Mouse (Mus musculus): ENCODE results near the gene Pdzd8.

Gene Pdzd8

DNA sequence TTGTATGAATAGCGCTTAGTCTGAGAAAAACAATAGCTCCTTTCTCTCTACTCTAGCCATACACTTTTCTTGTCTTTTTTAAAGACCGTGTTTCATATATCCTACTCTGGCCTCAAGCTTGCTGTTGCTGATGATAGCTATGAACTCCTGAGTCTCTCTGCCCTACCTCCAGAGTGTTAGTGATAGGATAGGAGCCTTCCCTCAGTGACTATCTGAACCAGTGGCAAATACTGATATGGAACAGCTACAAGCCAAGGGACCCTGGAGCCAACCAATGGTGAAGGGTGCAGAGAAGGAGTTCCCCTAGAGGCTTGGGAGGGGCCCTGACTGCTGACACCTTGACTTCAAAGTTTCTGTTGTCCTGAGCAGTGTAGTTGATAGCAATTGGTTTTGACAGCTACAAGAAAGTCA lies 14.9 kb upstream of the Pdzd8 start:
- TF ChIP-seq CTCF (conservative IDR thresholded peaks at IDR 0.05; ENCODE audit: low read length), result no peak
- no peak for TF ChIP-seq NANOG (IDR thresholded peaks at IDR 0.05; ENCODE audit: borderline replicate concordance, low read length)
- TF ChIP-seq POU5F1 (IDR thresholded peaks at IDR 0.05; ENCODE audit: borderline replicate concordance, low read length), result no peak
- no peaks in the 10 kb centered on the region for H3K36me3 ChIP-seq (ENCODE audit: insufficient read depth, low read length)
- peaks cover 13% of the 10 kb centered on the region; the same call in 1 of the 2 replicates for H3K27me3 ChIP-seq (ENCODE audit: insufficient read depth, low read length)

DNA sequence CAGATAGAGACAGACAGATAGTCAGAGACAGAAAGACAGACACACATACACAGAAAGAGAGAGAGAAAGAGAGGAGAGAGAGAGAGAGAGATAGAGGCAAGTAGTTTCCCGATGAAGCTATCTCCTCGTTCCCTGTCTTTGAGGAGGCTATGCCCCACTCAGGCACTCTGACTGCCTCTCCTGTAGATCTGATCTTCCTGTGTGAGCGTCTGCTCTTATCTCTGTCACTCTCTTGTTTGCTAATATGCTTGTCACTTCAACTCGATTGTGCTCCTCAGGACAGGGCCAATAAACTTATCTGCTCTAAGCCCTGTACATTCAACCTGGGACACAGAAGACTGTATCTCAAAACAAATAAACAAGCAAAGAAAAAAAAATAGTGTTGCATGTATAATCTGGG lies 13.6 kb upstream of the Pdzd8 start:
- H3K27me3 ChIP-seq (ENCODE audit: insufficient read depth, low read length), result peaks cover 20% of the 10 kb centered on the region; the same call in 1 of the 2 replicates
- H3K36me3 ChIP-seq (ENCODE audit: insufficient read depth, low read length), result no peaks in the 10 kb centered on the region
- no peaks in the 10 kb centered on the region for H3K9me3 ChIP-seq (ENCODE audit: low read length)
- TF ChIP-seq CTCF (conservative IDR thresholded peaks at IDR 0.05; ENCODE audit: low read length) (no peak), NANOG (IDR thresholded peaks at IDR 0.05; ENCODE audit: borderline replicate concordance, low read length) (no peak), POU5F1 (IDR thresholded peaks at IDR 0.05; ENCODE audit: borderline replicate concordance, low read length) (no peak)
- no peak overlapping the region for H3K4me3 ChIP-seq (replicated peaks; ENCODE audit: low read length)
- no peaks in the 10 kb centered on the region for H3K4me1 ChIP-seq (replicated peaks; ENCODE audit: low read depth, low read length)

More for the DNA sequence above, 14.9 kb upstream of the Pdzd8 start:
- Histone ChIP-seq H3K9me3 (ENCODE audit: low read length) (no peaks in the 10 kb centered on the region), H3K4me3 (replicated peaks; ENCODE audit: low read length) (no peak overlapping the region), H3K4me1 (replicated peaks; ENCODE audit: low read depth, low read length) (0 out of 2 replicates have a peak, but pooled peaks cover 4% of the 10 kb centered on the region)

DNA sequence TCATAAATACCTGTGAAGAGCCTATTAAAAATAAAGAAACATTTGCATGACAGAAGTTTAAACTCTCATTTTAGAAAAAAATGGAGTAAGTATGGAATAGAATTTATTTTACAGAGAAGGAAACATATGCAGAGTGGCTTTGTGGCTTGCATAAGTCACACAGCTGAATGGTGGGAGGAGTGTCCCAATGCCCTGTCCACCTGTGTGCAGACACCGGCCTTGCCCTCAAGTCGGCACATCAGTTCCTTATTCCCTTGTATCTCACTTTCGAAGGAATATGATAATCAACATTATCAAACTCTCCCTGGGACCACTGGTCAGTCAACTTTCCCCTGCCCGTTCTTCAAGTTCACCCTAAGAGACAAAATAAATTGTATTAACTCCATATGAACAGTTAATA lies 12.3 kb upstream of the Pdzd8 start:
- Histone ChIP-seq H3K36me3 (ENCODE audit: insufficient read depth, low read length) (no peaks in the 10 kb centered on the region), H3K4me1 (replicated peaks; ENCODE audit: low read depth, low read length) (no peaks in the 10 kb centered on the region), H3K4me3 (replicated peaks; ENCODE audit: low read length) (no peak overlapping the region), H3K27me3 (ENCODE audit: insufficient read depth, low read length) (peaks cover 26% of the 10 kb centered on the region), H3K9me3 (ENCODE audit: low read length) (no peaks in the 10 kb centered on the region)
- TF ChIP-seq NANOG (IDR thresholded peaks at IDR 0.05; ENCODE audit: borderline replicate concordance, low read length) (no peak), CTCF (conservative IDR thresholded peaks at IDR 0.05; ENCODE audit: low read length) (no peak), POU5F1 (IDR thresholded peaks at IDR 0.05; ENCODE audit: borderline replicate concordance, low read length) (no peak)

- Histone ChIP-seq H3K36me3 (ENCODE audit: insufficient read depth, low read length) (no peaks in the 10 kb centered on the region), H3K4me3 (replicated peaks; ENCODE audit: low read length) (no peak overlapping the region), H3K9me3 (ENCODE audit: low read length) (no peaks in the 10 kb centered on the region), H3K4me1 (replicated peaks; ENCODE audit: low read depth, low read length) (no peaks in the 10 kb centered on the region), H3K27me3 (ENCODE audit: insufficient read depth, low read length) (peaks cover 30% of the 10 kb centered on the region)
- TF ChIP-seq CTCF (conservative IDR thresholded peaks at IDR 0.05; ENCODE audit: low read length), result no peak
- no peak for TF ChIP-seq POU5F1 (IDR thresholded peaks at IDR 0.05; ENCODE audit: borderline replicate concordance, low read length)
- TF ChIP-seq NANOG (IDR thresholded peaks at IDR 0.05; ENCODE audit: borderline replicate concordance, low read length), result no peak
Observed at GRCm38 (mm10) chr19:59356843-59357595, 11.4 kb upstream of the Pdzd8 start.

GRCm38 (mm10) chr19:59356388-59356787 lies 10.8 kb upstream of the Pdzd8 start:
- no peak for TF ChIP-seq CTCF (conservative IDR thresholded peaks at IDR 0.05; ENCODE audit: low read length)
- no peak for TF ChIP-seq NANOG (IDR thresholded peaks at IDR 0.05; ENCODE audit: borderline replicate concordance, low read length)
- no peak for TF ChIP-seq POU5F1 (IDR thresholded peaks at IDR 0.05; ENCODE audit: borderline replicate concordance, low read length)
- Histone ChIP-seq H3K27me3 (ENCODE audit: insufficient read depth, low read length) (peaks cover 33% of the 10 kb centered on the region), H3K4me1 (replicated peaks; ENCODE audit: low read depth, low read length) (no peaks in the 10 kb centered on the region), H3K36me3 (ENCODE audit: insufficient read depth, low read length) (no peaks in the 10 kb centered on the region), H3K9me3 (ENCODE audit: low read length) (no peaks in the 10 kb centered on the region), H3K4me3 (replicated peaks; ENCODE audit: low read length) (no peak overlapping the region)

- Histone ChIP-seq H3K4me3 (replicated peaks; ENCODE audit: low read length) (no peak overlapping the region), H3K9me3 (ENCODE audit: low read length) (no peaks in the 10 kb centered on the region), H3K27me3 (ENCODE audit: insufficient read depth, low read length) (peaks cover 36% of the 10 kb centered on the region), H3K36me3 (ENCODE audit: insufficient read depth, low read length) (no peaks in the 10 kb centered on the region), H3K4me1 (replicated peaks; ENCODE audit: low read depth, low read length) (no peaks in the 10 kb centered on the region)
- no peak for TF ChIP-seq POU5F1 (IDR thresholded peaks at IDR 0.05; ENCODE audit: borderline replicate concordance, low read length)
- no peak for TF ChIP-seq NANOG (IDR thresholded peaks at IDR 0.05; ENCODE audit: borderline replicate concordance, low read length)
- no peak for TF ChIP-seq CTCF (conservative IDR thresholded peaks at IDR 0.05; ENCODE audit: low read length)
Observed at GRCm38 (mm10) chr19:59354906-59355305, 9.3 kb upstream of the Pdzd8 start.

- peaks cover 53% of the 10 kb centered on the region for H3K27me3 ChIP-seq (ENCODE audit: insufficient read depth, low read length)
- H3K4me1 ChIP-seq (replicated peaks; ENCODE audit: low read depth, low read length), result no peaks in the 10 kb centered on the region
- no peaks in the 10 kb centered on the region for H3K9me3 ChIP-seq (ENCODE audit: low read length)
- TF ChIP-seq CTCF (conservative IDR thresholded peaks at IDR 0.05; ENCODE audit: low read length), result no peak
- TF ChIP-seq POU5F1 (IDR thresholded peaks at IDR 0.05; ENCODE audit: borderline replicate concordance, low read length), result no peak
- TF ChIP-seq NANOG (IDR thresholded peaks at IDR 0.05; ENCODE audit: borderline replicate concordance, low read length), result no peak
- no peaks in the 10 kb centered on the region for H3K36me3 ChIP-seq (ENCODE audit: insufficient read depth, low read length)
- no peak overlapping the region for H3K4me3 ChIP-seq (replicated peaks; ENCODE audit: low read length)
Observed at GRCm38 (mm10) chr19:59352760-59353159, 7.2 kb upstream of the Pdzd8 start.

- no peaks in the 10 kb centered on the region for H3K9me3 ChIP-seq (ENCODE audit: low read length)
- H3K4me1 ChIP-seq (replicated peaks; ENCODE audit: low read depth, low read length), result peaks cover 9% of the 10 kb centered on the region
- no peaks in the 10 kb centered on the region for H3K36me3 ChIP-seq (ENCODE audit: insufficient read depth, low read length)
- H3K27me3 ChIP-seq (ENCODE audit: insufficient read depth, low read length), result peaks cover 62% of the 10 kb centered on the region
- no peak overlapping the region for H3K4me3 ChIP-seq (replicated peaks; ENCODE audit: low read length)
- TF ChIP-seq CTCF (conservative IDR thresholded peaks at IDR 0.05; ENCODE audit: low read length) (no peak), POU5F1 (IDR thresholded peaks at IDR 0.05; ENCODE audit: borderline replicate concordance, low read length) (no peak), NANOG (IDR thresholded peaks at IDR 0.05; ENCODE audit: borderline replicate concordance, low read length) (no peak)
Observed at GRCm38 (mm10) chr19:59351151-59351889, 5.7 kb upstream of the Pdzd8 start.
